Mouse (Mus musculus): ENCODE results near the gene Mstn. TPM values are rescaled to one million over a fixed set of nuclear protein-coding genes. Genes with fewer than 3 reads are reported as not detected.

The Mstn gene
- total RNA-seq, 1 experiment from 2014 or later = not detected

- ATAC-seq (replicated peaks; ENCODE audit: insufficient number of reproducible peaks, low FRiP score, low TSS enrichment, poor library complexity, severe bottlenecking) = no peak
Measured at GRCm38 (mm10) chr1:53085256-53085655, 23.8 kb downstream of the Mstn start.

GRCm38 (mm10) chr1:53085991-53086390 is 24.6 kb downstream of the Mstn start:
- ATAC-seq (replicated peaks; ENCODE audit: insufficient number of reproducible peaks, low FRiP score, low TSS enrichment, poor library complexity, severe bottlenecking) = no peak

- ATAC-seq (replicated peaks; ENCODE audit: insufficient number of reproducible peaks, low FRiP score, low TSS enrichment, poor library complexity, severe bottlenecking) = no peak
Measured at GRCm38 (mm10) chr1:53093180-53093579, 31.7 kb downstream of the Mstn start.

- ATAC-seq (replicated peaks; ENCODE audit: insufficient number of reproducible peaks, low FRiP score, low TSS enrichment, poor library complexity, severe bottlenecking) = no peak
Measured at GRCm38 (mm10) chr1:53110561-53110960, 49.1 kb downstream of the Mstn start.

Other genes with a start within 250 kb of the Mstn start
- gene Inpp1, start 244.0 kb upstream of the Mstn start, total RNA-seq (2017) = 26.9 to 62.4 TPM (median 41.3 TPM) in 3 replicates
- 21.9 to 73.6 TPM (median 24.1 TPM) in 3 replicates for gene Hibch, start 216.7 kb upstream of the Mstn start, total RNA-seq (2017)
- 0.19 to 0.87 TPM (median 0.43 TPM) in 3 replicates for gene 1700019D03Rik, start 41.5 kb upstream of the Mstn start, total RNA-seq (2017)
- 2.8 TPM in 1 of 3 replicates, not detected in the others for gene 1700019A02Rik, start 126.0 kb downstream of the Mstn start, total RNA-seq (2017)
- gene Pms1, start 235.4 kb downstream of the Mstn start, total RNA-seq (2017) = 4.2 to 19.1 TPM (median 9.0 TPM) in 3 replicates
- 35.0 to 49.4 TPM (median 48.8 TPM) in 3 replicates for gene Ormdl1, start 235.5 kb downstream of the Mstn start, total RNA-seq (2017)
- gene Gm28778, start 235.5 kb downstream of the Mstn start, total RNA-seq (2017) = 6.4 TPM in 1 of 3 replicates, not detected in the others